Mouse (Mus musculus): ENCODE results near the gene Vmn2r7.
"Not testable (repeated sequence)": the region's sequence is repeated elsewhere in the genome, so short reads cannot be mapped to it uniquely, and the experiment has no call there.

Gene Vmn2r7

DNA sequence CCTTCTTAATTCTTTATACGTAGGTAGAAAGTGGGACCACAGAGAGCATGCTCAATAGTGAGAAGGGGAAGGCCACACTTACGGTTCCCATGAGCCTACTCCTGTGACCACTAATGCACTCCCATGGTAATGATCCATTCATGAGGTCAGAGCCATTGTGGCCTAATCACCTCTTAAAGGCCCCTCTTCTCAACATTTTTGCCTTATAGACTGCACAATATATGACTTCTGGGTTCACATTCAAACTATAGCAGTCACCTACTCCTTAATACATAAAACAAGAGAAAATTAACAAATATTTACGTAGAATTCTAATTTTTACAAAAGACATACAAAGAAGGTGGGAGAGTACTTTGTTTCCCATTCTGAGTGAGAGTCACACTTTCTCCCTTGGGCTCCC lies at the start of gene Vmn2r7:
Gene Vmn2r7 (minus strand): TSS at position 101 of the 400 bp plus-strand sequence.
- not testable (repeated sequence) for DNase-seq

DNA sequence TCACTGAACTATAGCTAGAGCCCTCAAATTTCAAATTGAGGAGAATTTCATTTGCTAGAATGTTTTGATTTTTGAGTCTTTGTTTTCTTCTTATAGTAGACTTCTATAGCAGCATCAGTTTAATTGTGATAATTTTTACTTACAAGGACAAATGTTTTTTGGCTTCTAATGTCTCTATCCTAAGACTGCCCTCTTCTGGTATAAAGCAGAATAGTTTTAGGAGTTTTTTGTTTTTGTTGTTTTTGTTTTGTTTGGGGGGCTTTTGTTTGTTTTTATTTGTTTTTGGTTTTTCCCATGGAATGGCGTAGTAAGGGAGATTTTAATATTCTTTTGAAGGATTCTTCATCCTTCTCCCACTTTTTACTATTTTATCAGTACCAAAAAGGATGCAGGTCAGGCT lies 45.2 kb upstream of the Vmn2r7 start:
- DNase-seq: no peak

GRCm38 (mm10) chr3:64878199-64878977 lies 33.8 kb upstream of the Vmn2r7 start:
- DNase-seq: no peak

DNA sequence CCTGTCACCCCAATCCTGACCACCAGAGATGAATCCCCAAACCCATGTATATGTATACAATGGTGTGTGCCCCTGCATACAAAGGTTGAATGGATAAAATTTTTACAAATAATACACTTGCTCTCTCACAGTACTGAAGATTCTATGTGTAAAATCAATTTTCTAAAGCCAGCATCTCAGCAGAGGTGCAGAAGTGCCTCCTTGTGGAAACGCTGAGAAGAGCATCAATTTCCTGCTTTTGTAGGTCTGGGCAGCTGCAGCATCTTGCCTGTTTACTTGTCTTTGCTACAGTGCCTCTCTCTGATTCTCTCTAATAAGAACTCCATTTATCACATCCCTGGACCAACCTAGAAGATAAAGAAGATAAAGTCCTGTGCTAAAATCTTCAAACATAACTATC lies 32.1 kb upstream of the Vmn2r7 start:
- no peak for DNase-seq

DNA sequence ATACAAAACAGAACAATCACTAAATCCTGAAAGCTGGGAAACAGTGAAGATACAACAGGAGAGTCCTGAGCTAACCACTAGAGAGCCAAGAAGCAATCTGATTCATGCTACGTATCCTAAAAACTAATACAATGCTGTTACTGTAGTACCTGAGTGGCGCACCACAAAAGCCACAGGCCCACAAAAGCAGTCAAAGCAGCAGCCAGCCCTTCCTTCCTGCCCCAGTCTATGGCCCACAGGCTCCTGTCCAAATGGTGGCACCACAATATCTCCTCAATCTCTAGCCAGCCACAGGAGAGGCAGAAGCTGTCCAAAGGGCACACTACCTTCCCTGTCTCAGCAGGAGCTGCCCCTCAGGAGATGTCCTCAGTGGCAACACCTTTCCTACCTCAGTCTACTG lies 1.7 kb downstream of the Vmn2r7 start:
- no peak for DNase-seq

DNA sequence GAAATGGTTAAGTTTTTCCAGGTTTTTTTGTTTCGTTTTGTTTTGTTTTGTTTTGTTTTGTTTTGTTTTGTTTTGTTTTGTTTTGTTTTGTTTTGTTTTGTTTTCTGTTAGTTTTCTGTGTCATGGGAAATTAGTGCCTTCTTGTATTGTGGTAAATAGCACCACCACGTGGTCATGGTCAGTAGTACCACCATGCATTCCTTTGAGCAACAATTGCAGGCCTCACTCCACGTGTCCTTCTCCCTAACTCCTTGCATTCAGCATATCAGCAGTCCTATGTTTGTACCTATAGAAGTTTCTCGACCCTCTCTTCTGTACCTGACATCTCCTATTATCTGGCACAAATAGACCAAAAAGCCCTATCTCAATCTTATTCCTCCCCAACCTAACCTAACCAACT lies 2.3 kb downstream of the Vmn2r7 start:
- DNase-seq: peak; percentile 30

DNA sequence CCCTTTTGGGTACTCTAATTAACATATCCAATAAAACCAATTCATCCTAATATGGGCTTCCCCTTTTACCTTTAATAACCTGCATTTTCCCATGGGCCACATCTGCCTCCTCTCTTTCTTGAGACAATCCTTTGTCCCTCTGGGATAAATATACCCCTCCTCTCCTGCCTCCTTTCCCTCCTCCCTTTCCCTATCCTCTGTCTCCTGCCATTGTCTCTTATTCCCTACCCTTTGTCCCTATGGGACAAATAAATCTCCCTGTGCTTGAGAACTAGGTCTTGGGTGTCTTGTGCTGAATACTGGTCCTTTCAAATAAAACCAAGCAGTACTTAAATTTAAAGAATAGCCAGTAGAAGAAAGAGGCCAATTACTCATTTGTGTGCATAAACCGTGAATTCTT lies 13.4 kb downstream of the Vmn2r7 start:
- no peak for DNase-seq

DNA sequence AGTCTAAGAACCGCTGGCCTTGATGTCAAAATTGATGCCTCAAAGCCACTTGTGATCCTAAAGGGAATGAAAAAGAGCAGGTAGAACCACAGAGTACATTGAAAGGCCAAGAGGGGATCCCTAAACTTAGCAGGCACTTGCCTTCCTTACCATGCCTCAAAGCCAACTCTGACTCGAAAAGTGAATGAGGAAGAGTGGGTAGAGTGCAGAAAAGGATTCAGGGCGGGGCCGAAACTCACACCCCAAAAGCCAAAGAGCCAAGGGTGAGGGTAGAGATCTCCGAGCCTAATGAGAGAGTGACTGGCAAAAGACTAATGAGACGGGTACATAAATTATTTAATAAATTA lies 53.3 kb downstream of the Vmn2r7 start:
- DNase-seq: no peak

- DNase-seq: peak; percentile 27
Measured at GRCm38 (mm10) chr3:64790509-64791244, 53.9 kb downstream of the Vmn2r7 start.

GRCm38 (mm10) chr3:64782901-64783300 lies 61.7 kb downstream of the Vmn2r7 start:
- DNase-seq: no peak

DNA sequence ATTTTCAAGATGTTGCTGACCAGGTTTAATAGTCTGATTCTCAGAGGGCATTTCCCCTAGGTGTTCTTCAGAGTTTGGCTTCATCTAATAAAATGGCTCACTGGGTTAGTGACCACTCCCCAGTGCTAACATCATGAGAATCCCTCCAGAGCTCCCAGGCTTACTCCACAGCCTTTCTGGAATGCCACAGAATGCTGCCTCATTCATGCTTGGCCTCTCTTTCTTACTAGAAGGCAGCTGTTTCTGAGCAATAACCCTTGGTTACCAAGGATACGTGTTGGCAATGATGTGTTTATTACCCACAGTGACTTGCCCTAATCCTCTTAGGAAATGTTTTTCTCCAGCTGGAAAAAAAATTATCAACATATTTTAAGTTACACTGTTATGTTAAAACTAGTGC lies 72.4 kb downstream of the Vmn2r7 start:
- no peak for DNase-seq

- DNase-seq: peak; percentile 82
Measured at GRCm38 (mm10) chr3:64756145-64756544, 88.4 kb downstream of the Vmn2r7 start.

DNA sequence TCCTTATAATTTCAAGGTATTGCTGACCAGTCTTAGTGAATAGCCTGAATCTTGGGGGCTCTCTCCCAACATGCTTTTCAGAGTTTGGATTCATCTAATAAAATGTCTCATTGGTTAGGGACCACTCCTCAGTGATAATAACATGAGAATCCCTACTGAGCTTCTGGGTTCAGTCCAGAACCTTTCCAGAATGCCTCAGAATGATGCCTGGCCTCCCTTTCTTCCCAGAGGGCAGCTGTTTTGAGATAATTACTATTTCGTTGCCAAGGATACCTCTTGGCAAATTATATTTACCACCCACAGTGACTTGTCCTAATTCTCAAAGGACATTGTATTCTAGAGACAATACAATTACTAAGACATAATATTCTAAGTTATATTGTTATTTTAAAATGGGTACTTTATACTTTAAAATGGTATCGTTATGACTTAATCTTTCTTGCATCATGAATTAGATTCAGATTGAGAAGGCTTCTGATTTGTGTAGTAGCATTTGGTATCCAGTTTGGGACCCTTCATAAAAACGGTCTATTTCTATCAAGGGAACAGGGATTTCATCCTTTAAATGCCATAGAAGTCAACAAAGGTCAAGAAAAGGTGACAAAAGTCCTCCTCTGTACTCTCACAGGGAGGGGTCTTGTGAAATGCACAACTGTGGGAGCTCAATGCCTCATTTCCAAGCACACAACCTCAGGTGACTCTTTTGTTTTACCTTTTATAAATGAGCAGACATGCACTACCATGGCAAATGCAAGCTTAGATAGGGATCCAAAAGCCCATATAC lies 117.2 kb downstream of the Vmn2r7 start:
- not testable (repeated sequence) for DNase-seq

GRCm38 (mm10) chr3:64725736-64726135 lies 118.8 kb downstream of the Vmn2r7 start:
- DNase-seq: not testable (repeated sequence)

GRCm38 (mm10) chr3:64676069-64676468 lies 168.5 kb downstream of the Vmn2r7 start:
- not testable (repeated sequence) for DNase-seq
